Mouse (Mus musculus) urinary bladder, postnatal 4 days (tissue): Measurements from ENCODE around the gene Cfl1.
A peak's percentile ranks its signal among the peaks of the same experiment; 100 is the strongest.
"Not testable (repeated sequence)": the region's sequence is repeated elsewhere in the genome, so short reads cannot be mapped to it uniquely, and the experiment has no call there.

Experiments used
- DNase-seq, 2 experiments: peaks; one replicate each; pipeline ENCODE4 v3.0.0; 2021 to 2022; ENCODE audit warnings: low spot score in 2 of 2

The Cfl1 gene

GRCm38 (mm10) chr19:5488878-5489571 is 1.2 kb upstream of the Cfl1 start:
- peak; percentile 96 to 97 for DNase-seq

GRCm38 (mm10) chr19:5489721-5490120 is 534 bp upstream of the Cfl1 start:
- not testable (repeated sequence) for DNase-seq

- peak; percentile 78 to 79 for DNase-seq
Measured at GRCm38 (mm10) chr19:5490898-5491708, 848 bp downstream of the Cfl1 start.

- DNase-seq = no peak
Measured at GRCm38 (mm10) chr19:5492641-5493040, 2.4 kb downstream of the Cfl1 start.

GRCm38 (mm10) chr19:5493301-5493721 is 3.1 kb downstream of the Cfl1 start:
- DNase-seq = not testable (repeated sequence)

DNA sequence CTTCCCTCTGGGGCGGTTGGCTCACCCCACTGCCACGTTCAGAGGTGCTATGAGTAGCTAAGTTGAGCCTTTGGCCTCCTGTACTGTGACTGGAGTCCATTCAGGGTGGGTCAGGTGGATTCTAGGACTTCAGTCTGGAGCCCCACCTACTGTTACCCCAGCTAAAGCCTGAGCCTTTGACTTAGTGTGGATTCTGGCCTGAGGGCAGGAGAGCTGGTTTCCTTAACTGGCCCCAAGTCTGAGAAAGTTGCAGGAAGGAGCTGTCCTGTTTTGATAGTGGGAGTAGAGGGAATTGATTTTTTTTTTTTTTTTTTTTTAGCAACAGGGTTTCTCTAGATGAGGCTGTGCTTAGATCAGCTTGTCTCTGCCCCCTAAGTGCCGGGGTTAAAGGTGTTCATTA is 4.1 kb downstream of the Cfl1 start:
- DNase-seq = no peak

GRCm38 (mm10) chr19:5495353-5496051 is 5.2 kb downstream of the Cfl1 start:
- no peak for DNase-seq

GRCm38 (mm10) chr19:5496052-5496370 is 5.8 kb downstream of the Cfl1 start:
- DNase-seq = no peak

DNA sequence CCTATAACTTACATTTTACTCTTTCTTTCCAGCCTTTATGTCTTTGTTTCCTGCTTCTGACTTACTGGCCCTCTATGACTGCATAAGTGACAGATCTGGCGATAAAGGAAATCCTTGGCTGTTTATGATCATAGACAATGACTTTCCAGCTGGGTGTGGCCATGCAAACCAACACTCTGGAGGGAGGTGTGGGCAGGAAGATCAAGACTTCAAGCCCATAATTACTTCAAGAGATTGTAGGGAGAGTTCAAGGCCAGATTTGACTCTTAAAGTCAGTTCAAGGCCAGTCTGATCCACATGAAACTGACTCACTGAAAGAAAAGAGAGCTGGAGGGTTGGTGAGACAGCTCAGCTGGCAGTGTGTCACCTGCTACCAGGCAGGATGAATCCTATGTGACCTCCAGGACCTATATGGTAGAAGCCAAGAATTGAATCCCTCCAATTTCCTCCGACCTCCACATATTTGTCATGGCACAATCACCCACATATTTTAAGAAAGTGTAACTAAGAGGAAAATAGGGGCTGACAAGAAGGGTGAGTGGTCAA is 10.1 kb downstream of the Cfl1 start:
- DNase-seq = no peak

GRCm38 (mm10) chr19:5503687-5504086 is 13.4 kb downstream of the Cfl1 start, which contains the start of gene 1700020D05Rik:
Gene 1700020D05Rik (minus strand): TSS chr19:5503787.
- DNase-seq = no peak

DNA sequence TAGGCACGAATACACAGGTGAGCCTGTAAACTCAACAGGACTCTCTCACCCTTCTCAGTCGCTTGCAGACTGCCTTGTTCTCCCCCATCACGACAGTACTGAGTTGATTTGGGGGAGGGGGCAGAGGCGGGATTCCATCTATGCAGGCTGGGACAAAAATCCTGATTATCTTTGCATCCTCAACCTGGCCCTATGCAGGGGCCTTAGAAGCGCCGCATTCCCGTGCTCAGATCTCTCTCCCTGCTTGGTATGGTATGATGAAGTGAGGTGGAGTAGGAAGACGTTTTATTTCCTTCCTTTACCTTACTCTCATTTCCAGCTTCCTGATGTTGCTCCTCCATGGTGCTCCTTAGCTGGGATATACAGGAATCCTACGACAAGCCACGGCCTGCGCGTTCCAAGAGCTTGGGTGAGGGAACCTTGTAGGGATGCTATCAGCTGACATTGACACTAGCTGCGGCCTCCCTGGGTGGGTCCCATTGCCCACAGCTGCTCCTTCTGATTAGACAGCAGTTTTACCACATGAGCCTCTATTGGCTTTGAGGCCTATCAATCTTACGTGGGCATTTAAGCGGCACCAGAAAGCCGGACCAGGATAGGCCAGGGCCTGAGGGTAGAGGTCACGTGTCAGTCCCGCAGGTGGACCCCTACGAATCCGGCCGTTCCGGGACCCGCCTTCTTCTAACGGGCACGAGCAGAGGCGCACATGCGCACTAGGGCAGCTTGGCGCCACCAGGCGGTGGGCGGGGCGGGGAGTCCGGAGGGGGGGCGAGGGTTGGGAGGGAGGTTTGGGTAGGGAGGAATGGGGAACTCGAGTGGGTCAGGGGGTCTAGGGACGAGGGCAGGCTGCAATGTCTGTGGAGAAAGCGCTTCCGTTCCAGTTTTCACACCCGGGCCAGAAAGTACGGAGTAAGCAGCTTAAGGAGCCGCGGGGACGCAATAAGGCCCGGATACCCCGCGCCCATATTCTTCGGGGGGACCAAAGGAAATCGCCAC is 20.1 kb downstream of the Cfl1 start, which contains the start of gene Snx32:
Gene Snx32, minus strand, starts transcription at position 508 of the 996 bp plus-strand sequence.
- peak; percentile 94 to 95 for DNase-seq

- DNase-seq = no peak
Measured at GRCm38 (mm10) chr19:5511074-5511632, 20.9 kb downstream of the Cfl1 start.

DNA sequence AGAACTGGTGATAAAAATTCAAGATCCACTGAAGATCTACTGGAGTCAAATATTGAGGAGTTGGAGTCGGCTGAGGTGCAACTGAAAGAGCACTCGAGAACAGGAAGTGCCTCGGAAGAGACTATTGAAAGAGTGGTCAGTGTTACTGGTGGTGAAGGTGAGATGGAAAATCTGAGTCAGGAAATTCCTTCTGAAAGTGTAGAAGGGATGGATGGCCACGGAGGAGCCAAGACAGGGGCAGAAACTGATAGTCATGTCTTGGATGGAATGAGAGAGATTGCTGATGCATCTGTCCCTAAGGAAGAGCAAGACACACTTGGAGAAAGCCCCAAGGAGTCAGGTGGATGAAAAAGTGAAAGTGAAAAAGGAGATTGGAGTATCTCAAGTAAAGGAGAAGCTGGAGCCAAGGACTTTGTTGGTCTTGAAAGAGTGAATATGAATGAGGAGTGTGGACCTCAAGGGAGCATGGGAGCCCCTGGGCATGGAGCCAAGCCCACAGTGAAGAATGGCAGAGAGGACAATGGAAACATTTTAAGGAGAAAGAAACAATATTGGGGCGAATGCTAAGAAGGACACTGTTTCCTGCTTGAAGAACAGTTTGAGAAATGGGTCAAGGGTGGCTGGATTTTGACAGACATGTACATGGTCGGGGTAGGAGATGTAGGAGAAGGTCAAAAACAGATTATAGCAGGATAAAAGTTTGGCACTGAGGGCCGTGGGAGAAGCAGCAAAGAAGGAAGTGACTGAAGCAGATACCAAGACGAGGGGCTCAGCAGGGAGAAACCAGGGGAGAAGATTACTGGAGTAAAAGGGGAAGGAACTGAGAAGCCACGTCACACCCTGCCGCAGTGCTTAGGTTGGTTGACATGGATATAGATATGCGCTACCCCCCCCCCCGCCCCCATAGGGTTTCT is 22.1 kb downstream of the Cfl1 start:
- no peak for DNase-seq

DNA sequence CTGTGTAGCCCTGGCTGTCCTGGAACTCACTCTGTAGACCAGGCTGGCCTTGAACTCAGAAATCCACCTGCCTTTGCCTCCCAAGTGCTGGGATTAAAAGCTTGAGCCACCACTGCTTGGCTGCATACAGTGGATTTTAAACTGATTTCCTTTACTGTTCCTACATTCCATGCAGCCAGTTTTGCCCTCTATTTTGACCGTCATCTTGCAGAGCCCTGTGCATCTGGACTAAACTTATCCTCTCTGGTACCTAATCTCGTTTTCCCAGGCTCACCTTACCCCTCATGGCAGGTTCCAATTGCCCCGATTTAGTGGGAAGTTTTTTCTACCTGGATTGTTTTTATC is 22.7 kb downstream of the Cfl1 start:
- DNase-seq = no peak

GRCm38 (mm10) chr19:5515840-5516777 is 25.9 kb downstream of the Cfl1 start:
- no peak for DNase-seq

DNA sequence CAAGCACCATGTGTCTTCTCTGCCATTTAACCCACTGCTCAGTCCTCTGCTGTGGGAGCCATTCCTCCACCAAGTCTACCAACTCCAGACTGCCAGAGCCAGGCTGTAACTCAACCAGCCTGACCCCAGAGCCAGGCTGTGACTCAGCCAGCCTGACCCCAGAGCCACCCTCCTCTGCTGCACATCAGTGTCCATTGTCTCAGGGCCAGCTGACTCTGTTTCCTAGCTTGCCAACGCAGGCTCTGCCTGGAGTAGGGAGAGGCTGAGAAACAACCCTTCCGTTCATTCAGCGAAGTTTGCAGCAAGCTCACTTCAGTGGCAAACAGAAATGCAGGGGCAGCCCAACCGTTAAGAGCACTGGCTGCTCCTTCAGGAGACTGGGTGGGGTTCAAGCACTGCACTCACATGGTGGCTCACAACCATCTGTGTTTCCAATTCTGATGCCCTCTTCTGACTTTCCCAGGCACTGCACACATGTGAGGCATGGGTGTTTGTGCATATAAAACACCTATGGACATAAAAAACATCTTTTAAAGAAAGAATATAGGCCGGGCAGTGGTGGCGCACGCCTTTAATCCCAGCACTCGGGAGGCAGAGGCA is 26.8 kb downstream of the Cfl1 start:
- no peak for DNase-seq

GRCm38 (mm10) chr19:5518721-5519120 is 28.5 kb downstream of the Cfl1 start:
- DNase-seq = no peak

DNA sequence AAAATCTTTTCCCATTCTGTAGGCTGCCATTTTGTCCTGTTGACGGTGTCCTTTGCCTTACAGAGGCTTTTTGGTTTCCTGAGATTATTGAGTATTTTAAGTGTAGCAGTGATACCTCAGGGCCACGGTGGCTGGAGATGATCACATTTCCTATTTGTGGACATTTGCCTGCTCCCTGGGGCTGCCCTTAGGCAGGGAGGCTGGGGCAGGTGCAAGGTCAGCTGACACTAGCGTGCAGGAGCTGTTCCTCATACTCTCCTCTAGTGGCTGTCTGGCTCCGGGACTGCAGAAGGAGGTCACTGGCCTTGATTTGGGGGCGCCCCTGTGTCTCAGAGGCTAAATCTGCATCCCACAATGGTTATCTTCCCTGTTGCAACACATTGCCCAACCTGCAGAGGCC is 34.9 kb downstream of the Cfl1 start:
- DNase-seq = no peak
